Mouse (Mus musculus) liver, embryonic 11.5 days (tissue): ENCODE measurements around the gene Arl8b. TPM values are rescaled to one million over a fixed set of nuclear protein-coding genes. Genes with fewer than 3 reads are reported as not detected.

Experiments
- ATAC-seq: fragments of 200-750 bp; cut with Nextera tagmentation; replicated peaks from 2 replicates; pipeline ENCODE4 v1.8.0; 2017; ENCODE audit warnings: moderate number of reproducible peaks, mild to moderate bottlenecking, moderate TSS enrichment, moderate library complexity; ENCODE audit not compliant: low FRiP score
- DNase-seq: peaks from one replicate; pipeline ENCODE4 v3.0.0-alpha.2; 2017; ENCODE audit warnings: low spot score
- H3K27ac ChIP-seq: fragments of 300-500 bp; sonication (generic); 2 replicates; pipeline ENCODE4 v1.5.1; 2014; ENCODE audit warnings: mild to moderate bottlenecking, low read depth, low read length, control low read depth
- H3K27me3 ChIP-seq: fragments of 300-500 bp; sonication (generic); replicated peaks from 2 replicates; pipeline ENCODE4 v1.6.1; 2014; ENCODE audit warnings: low read length, mixed read lengths; ENCODE audit not compliant: control insufficient read depth, insufficient read depth
- H3K36me3 ChIP-seq: fragments of 300-500 bp; sonication (generic); 2 replicates; pipeline ENCODE4 v1.6.1; 2014; ENCODE audit warnings: mild to moderate bottlenecking, low read length, moderate library complexity, mixed read lengths; ENCODE audit not compliant: control insufficient read depth, insufficient read depth
- H3K4me1 ChIP-seq: fragments of 300-500 bp; sonication (generic); replicated peaks from 2 replicates; pipeline ENCODE4 v1.6.1; 2014; ENCODE audit warnings: low read length, mixed read lengths; ENCODE audit not compliant: control insufficient read depth, insufficient read depth
- H3K4me2 ChIP-seq: fragments of 300-500 bp; sonication (generic); 2 replicates; pipeline ENCODE4 v1.6.1; 2014; ENCODE audit warnings: mild to moderate bottlenecking, control low read depth, moderate library complexity
- H3K4me3 ChIP-seq: fragments of 300-500 bp; sonication (generic); 2 replicates; pipeline ENCODE4 v1.5.1; 2014; ENCODE audit warnings: low read depth, low read length, control low read depth
- H3K9ac ChIP-seq: fragments of 300-500 bp; sonication (generic); 2 replicates; pipeline ENCODE4 v1.6.1; 2014; ENCODE audit warnings: low read depth, low read length, control low read depth
- H3K9me3 ChIP-seq: fragments of 300-500 bp; sonication (generic); 2 replicates; pipeline ENCODE4 v1.6.1; 2016; ENCODE audit warnings: low read length, inconsistent platforms, mixed read lengths; ENCODE audit not compliant: control insufficient read depth
- WGBS: fragments of 180-500 bp; shearing (Covaris S2); extraction: QIAGEN DNeasy Blood & Tissue Kit; methylation state at CpG from one replicate; pipeline ENCODE4 v1.1.7; 2014; 5-methylcytosine and 5-hydroxymethylcytosine counted together
- polyA plus RNA-seq: library from polyadenylated mRNA; unstranded; fragments of >200 nt; fragmentation: Nextera tagmentation; extraction: Ambion mirVana; gene quantifications from 2 replicates; pipeline ENCODE4 v1.2.1, GENCODE M21; 2014

The Arl8b gene
- polyA plus RNA-seq, 1 experiment from 2014 or later, result 64.1 TPM

DNA sequence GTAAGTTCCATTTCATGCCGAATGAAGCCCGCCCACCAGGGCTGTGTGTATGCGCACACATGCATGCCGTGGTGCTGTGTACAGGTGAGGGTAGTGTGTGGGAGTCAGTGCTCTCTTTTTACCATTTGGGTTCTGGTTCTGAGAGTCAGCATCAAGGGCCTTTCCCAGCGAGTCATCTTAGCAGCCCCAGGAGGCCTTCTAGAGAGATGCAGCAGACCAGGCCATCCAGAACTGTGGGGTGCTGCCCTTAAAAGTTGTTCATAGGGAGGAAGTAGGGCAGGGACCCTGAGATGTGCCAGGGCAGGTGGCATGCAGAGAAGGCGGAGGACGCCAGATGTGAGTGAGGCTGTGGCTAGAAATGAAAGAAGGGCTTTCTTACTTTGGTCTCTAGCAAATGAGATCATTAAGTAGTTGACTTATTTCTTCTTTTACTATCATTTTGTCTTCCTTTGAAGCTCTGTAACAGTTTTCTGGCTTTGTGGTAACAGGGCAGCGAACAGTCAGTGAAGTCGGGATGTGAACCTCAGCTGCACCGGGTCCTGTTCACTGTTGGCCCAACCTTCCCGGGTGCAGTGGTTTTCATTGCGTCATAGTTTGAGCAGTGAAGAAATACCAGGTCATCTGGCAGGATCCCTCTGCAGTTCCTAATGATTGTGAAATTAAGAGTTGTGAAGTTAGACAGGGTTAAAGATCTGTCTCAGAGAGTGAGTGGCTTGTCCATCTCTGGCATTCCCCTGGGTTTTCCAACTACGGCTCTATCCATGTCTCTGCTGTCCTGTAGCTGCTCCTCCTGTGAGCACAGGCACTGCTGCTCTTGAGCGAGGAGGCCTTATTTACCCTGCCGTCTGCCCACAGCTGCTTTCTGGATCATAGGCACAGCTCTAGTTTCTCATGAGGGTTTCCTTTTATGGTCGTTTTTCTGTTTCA lies 53.1 kb downstream of the Arl8b start:
- H3K27me3 ChIP-seq, result no peaks in the 10 kb centered on the region
- no peak overlapping the region for H3K4me3 ChIP-seq
- H3K36me3 ChIP-seq, result peaks cover 8% of the 10 kb centered on the region; the same call in 1 of the 2 replicates
- WGBS, result 74% methylated on average over 16 of the region's 16 CpGs
- no peak overlapping the region for H3K27ac ChIP-seq
- DNase-seq (no peak), ATAC-seq (peak; percentile 62)
- H3K9me3 ChIP-seq, result no peaks in the 10 kb centered on the region
- H3K4me1 ChIP-seq, result peaks cover 29% of the 10 kb centered on the region
- H3K4me2 ChIP-seq, result peak overlapping the region; percentile 27; the same call in 1 of the 2 replicates
- H3K9ac ChIP-seq, result no peak overlapping the region

DNA sequence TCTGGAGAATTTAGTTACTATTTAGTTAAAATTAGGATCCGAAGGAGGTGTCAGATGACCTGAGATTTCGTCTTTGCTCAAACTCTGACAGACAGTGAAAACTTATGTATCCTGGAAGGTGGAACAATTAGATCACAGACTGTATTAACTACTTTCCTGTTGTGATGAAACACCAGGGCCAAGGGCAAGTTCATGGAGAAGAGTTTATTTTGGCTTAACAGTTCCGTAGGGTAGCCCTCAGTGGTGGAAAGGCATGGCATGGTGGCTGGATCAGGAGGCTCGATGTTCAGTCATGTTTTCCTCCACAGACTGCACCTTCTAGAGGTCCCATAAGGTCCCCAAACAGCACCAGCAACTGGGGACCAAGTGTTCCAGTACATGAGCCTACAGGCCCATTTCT lies 54.2 kb downstream of the Arl8b start:
- H3K4me2 ChIP-seq, result no peak overlapping the region

DNA sequence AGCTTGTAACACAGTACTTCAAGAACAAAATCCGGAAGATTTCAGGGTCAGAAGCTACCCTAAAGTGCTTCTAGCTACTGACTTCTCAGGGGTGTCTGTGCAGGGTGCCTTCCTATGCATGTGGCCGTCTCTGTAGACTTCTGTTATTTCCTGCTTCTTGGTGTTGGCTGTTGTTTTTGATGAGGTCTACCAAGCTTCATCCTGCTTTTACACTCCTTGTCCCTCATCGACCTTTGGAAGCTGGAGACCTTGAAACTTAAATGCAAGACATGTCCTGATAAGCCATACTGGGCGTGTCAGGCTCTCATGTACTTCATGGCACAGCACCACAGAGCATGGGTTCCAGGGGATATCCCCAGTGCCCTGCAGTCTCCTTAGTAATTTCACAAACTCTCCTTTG lies 55.1 kb downstream of the Arl8b start:
- H3K9ac ChIP-seq, result no peak overlapping the region
- no peak for ATAC-seq
- no peak overlapping the region for H3K27ac ChIP-seq
- 81% methylated on average over 4 of the region's 4 CpGs for WGBS
- H3K27me3 ChIP-seq, result no peaks in the 10 kb centered on the region
- peaks cover 8% of the 10 kb centered on the region; the same call in 1 of the 2 replicates for H3K36me3 ChIP-seq
- no peak for DNase-seq
- H3K9me3 ChIP-seq, result no peaks in the 10 kb centered on the region
- no peak overlapping the region for H3K4me2 ChIP-seq
- no peak overlapping the region for H3K4me3 ChIP-seq
- peaks cover 20% of the 10 kb centered on the region for H3K4me1 ChIP-seq

More for the DNA sequence above, 54.2 kb downstream of the Arl8b start:
- H3K9me3 ChIP-seq, result no peaks in the 10 kb centered on the region
- H3K27me3 ChIP-seq, result no peaks in the 10 kb centered on the region
- WGBS, result 87% methylated on average over 4 of the region's 4 CpGs
- ATAC-seq, result no peak
- no peak overlapping the region for H3K4me3 ChIP-seq
- no peak overlapping the region for H3K27ac ChIP-seq
- peaks cover 8% of the 10 kb centered on the region; the same call in 1 of the 2 replicates for H3K36me3 ChIP-seq
- H3K4me1 ChIP-seq, result peaks cover 25% of the 10 kb centered on the region
- H3K9ac ChIP-seq, result no peak overlapping the region
- DNase-seq, result no peak

DNA sequence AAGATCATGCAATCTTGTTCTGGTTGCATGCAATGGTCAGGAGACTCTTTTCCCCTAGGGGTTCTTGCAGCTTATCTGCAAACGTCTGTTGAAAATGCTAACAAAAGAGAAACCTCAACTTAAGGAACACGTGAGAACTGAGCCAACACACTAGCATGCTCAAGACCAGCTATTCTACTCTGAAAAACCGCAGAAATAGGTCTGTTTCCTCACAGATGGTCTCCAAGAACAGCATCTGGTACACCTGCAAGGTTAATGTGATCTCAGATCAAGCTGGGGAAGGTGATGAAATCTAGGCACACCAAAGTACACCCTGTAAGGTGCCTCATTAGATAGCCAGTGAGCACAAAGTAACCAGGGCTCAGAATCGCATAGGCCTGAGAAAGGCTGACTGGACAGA lies 56.5 kb downstream of the Arl8b start:
- Histone ChIP-seq H3K27ac (no peak overlapping the region), H3K4me2 (no peak overlapping the region), H3K9me3 (no peaks in the 10 kb centered on the region), H3K27me3 (no peaks in the 10 kb centered on the region), H3K4me3 (no peak overlapping the region), H3K36me3 (peaks cover 12% of the 10 kb centered on the region), H3K9ac (no peak overlapping the region), H3K4me1 (peaks cover 6% of the 10 kb centered on the region)
- ATAC-seq (no peak), DNase-seq (no peak)
- WGBS, result 84% methylated on average over 4 of the region's 4 CpGs

DNA sequence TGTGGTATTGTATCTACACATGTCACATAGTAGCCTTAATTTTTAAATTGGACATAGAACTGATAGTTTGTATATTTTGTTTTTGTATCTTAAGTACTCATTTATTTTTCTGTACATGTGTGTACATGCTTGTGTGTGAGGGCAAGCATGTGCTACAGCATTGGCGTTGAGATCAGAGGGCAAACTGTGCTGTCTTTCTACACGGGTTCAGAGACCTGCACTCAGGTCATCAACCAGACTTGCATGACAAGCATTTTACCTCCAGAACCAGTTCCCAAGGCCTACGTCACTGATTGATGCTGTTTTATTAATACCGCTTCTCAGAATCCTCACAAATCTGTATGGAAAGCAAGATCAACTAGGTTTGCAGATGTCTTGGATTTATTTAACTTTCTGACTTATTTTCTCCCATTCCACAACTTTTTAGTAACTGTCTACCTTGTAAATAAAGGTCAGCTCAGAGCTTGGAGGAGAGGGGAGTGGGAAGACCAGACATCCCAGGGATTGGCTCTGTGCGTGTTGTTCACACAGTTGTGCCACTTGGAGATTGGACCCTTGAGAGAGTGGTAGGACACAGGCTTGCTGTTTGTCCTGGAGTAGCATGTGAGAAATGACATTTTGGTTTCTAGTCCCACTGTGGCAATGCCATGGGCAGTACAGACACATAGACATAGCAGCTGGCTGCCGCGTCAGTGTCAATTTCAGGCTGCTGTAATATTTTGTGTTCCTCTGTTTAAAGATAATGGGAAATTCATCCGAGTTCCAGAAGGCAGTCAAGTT lies 58.2 kb downstream of the Arl8b start:
- WGBS, result 94% methylated on average over 8 of the region's 8 CpGs

DNA sequence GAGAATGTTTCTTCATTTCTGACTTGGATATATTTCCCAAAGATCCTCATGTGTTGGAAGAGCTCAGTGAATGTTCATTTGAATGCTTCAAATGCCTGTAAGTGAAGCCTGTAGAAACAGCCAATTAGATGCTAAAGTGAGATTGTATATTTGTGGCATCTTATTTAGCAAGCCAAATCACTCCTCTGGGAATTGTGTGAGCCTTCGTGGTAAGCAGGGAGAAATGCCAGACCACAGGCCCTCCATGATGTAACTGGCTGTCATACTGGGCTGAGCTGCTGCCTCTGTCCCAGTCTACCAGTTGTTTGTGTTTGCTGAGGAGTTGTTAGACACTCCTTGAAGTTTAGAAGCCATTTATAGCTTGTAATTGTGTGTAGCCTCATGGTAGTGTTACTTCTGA lies 60.8 kb downstream of the Arl8b start:
- H3K27me3 ChIP-seq, result no peaks in the 10 kb centered on the region
- no peak overlapping the region for H3K4me2 ChIP-seq
- 73% methylated on average over 1 of the region's 1 CpGs for whole genome bisulfite sequencing
- no peak overlapping the region for H3K9ac ChIP-seq
- DNase-seq (no peak), ATAC-seq (no peak)
- H3K27ac ChIP-seq, result no peak overlapping the region
- no peaks in the 10 kb centered on the region for H3K4me1 ChIP-seq
- H3K4me3 ChIP-seq, result no peak overlapping the region
- H3K36me3 ChIP-seq, result peaks cover 14% of the 10 kb centered on the region
- no peaks in the 10 kb centered on the region for H3K9me3 ChIP-seq

More for the DNA sequence above, 58.2 kb downstream of the Arl8b start:
- no peaks in the 10 kb centered on the region for H3K4me1 ChIP-seq
- no peak overlapping the region for H3K27ac ChIP-seq
- peaks cover 17% of the 10 kb centered on the region for H3K36me3 ChIP-seq
- DNase-seq, result no peak
- H3K4me2 ChIP-seq, result no peak overlapping the region
- no peak for ATAC-seq
- H3K9me3 ChIP-seq, result no peaks in the 10 kb centered on the region
- no peak overlapping the region for H3K4me3 ChIP-seq
- no peaks in the 10 kb centered on the region for H3K27me3 ChIP-seq
- no peak overlapping the region for H3K9ac ChIP-seq

DNA sequence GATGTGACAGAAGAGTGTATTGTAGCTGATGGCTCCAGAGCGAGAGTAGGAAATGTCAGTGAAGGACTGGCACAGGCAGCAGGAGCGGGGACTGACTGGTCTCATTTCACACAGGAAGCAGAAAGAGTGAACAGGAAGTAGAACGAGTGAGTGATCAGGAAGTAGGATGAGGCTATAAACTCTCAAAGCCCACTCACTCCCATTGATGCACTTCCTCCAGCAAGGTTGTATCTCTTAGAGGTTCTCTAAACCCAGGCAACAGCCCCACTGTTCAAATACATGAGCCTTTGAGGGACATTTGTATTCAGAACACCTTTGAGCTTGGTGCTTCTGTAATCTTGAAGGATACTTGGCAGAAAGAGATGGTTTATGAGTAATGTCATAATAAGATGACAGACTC lies 61.2 kb downstream of the Arl8b start:
- no peak overlapping the region for H3K27ac ChIP-seq
- H3K4me3 ChIP-seq, result no peak overlapping the region
- DNase-seq (no peak), ATAC-seq (no peak)
- 65% methylated on average over 3 of the region's 3 CpGs for WGBS
- no peaks in the 10 kb centered on the region for H3K9me3 ChIP-seq
- H3K9ac ChIP-seq, result no peak overlapping the region
- no peaks in the 10 kb centered on the region for H3K4me1 ChIP-seq
- H3K27me3 ChIP-seq, result no peaks in the 10 kb centered on the region
- H3K36me3 ChIP-seq, result peaks cover 16% of the 10 kb centered on the region
- no peak overlapping the region for H3K4me2 ChIP-seq

DNA sequence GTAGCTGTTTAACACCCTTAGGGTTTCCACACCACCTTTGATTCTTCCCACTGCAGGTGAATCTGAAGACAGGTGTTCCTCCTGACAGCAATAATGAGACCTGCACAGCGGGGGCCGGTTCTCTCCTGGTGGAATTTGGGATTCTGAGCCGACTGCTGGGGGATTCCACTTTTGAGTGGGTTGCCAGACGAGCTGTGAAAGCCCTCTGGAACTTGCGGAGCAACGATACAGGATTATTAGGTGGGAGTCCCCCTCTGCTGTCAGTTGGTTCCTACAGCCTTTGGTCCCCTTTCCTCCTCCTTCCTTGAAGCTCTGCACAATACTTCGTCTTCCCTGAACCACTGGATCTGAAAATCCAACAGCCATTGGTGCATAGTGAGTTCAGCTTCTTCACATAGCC lies 61.9 kb downstream of the Arl8b start:
- Histone ChIP-seq H3K9ac (no peak overlapping the region), H3K27ac (no peak overlapping the region), H3K36me3 (peaks cover 20% of the 10 kb centered on the region), H3K4me1 (no peaks in the 10 kb centered on the region), H3K9me3 (no peaks in the 10 kb centered on the region), H3K4me3 (no peak overlapping the region), H3K27me3 (no peaks in the 10 kb centered on the region), H3K4me2 (no peak overlapping the region)
- DNase-seq (no peak), ATAC-seq (no peak)
- 87% methylated on average over 7 of the region's 7 CpGs for WGBS
